Mouse (Mus musculus): ENCODE results near the gene Rassf7. TPM values are rescaled to one million over a fixed set of nuclear protein-coding genes. Genes with fewer than 3 reads are reported as not detected.

The Rassf7 gene
- total and polyA plus RNA-seq, 3 experiments, result 7.0 to 9.5 TPM; not detected in 1

DNA sequence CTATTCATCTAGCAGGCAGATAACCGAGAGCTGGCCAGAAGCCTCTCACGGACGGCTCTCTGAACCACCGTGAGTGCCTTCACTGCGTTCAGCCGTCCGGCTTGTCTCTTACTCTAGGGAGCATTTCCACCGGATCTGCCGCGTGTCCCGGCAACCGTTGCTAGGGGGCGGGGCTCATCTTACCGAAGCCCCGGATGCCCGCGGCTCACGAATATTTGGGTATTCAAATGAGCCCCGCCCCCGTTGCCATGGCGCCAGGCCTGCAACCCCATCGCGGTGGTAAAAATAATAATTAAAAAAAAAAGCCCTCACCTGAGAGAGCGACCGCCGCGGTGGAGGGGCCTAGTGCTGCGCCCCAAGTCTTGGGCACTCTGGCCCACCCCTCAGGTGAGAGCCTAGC lies 20.8 kb upstream of the Rassf7 start:
- H3K4me3 ChIP-seq (ENCODE audit: control insufficient read depth in 1 of 2, insufficient read depth in 1 of 2, low read depth in 2 of 2, low read length in 2 of 2), result peak overlapping the region; percentile 57 to 90
- H3K4me1 ChIP-seq (ENCODE audit: control insufficient read depth in 1 of 2, insufficient read depth in 2 of 2, low read length in 2 of 2), result peaks cover 6 to 29% of the 10 kb centered on the region in 2 experiments; a peak in 3 of 4 replicates
- DNase-seq (ENCODE audit: low read depth, low spot score), result peak; percentile 95
- no peaks in the 10 kb centered on the region for H3K9me3 ChIP-seq (replicated peaks; ENCODE audit: insufficient read depth, low read length)
- TF ChIP-seq MXI1 (IDR thresholded peaks at IDR 0.05; ENCODE audit: low read depth, low read length) (peak; percentile 86), ZNF384 (IDR thresholded peaks at IDR 0.05; ENCODE audit: low read depth, low read length) (peak; percentile 72), SIN3A (IDR thresholded peaks at IDR 0.05; ENCODE audit: low read length) (peak; percentile 85), RAD21 (IDR thresholded peaks at IDR 0.05; ENCODE audit: low read depth, low read length) (no peak), ZKSCAN1 (IDR thresholded peaks at IDR 0.05; ENCODE audit: low read depth, low read length) (no peak), CHD2 (IDR thresholded peaks at IDR 0.05; ENCODE audit: low read length) (no peak), ELF1 (IDR thresholded peaks at IDR 0.05; ENCODE audit: low read depth, low read length) (peak; percentile 77), NELFE (IDR thresholded peaks at IDR 0.05; ENCODE audit: low read depth, low read length) (peak; percentile 55), ZC3H11A (IDR thresholded peaks at IDR 0.05; ENCODE audit: low read depth, low read length) (no peak), ETS1 (IDR thresholded peaks at IDR 0.05; ENCODE audit: low read depth, low read length) (no peak), HCFC1 (IDR thresholded peaks at IDR 0.05; ENCODE audit: low read depth, low read length) (peak; percentile 58; the same call in 1 of the 2 replicates), MAZ (IDR thresholded peaks at IDR 0.05; ENCODE audit: low read depth, low read length) (no peak), E2F4 (IDR thresholded peaks at IDR 0.05; ENCODE audit: borderline replicate concordance, low read depth, low read length) (no peak), MAFK (IDR thresholded peaks at IDR 0.05; ENCODE audit: borderline replicate concordance, low read depth, low read length) (no peak), CTCF (IDR thresholded peaks at IDR 0.05 in 2 of 3, conservative IDR thresholded peaks at IDR 0.05 in 1 of 3; ENCODE audit: control insufficient read depth in 1 of 3, insufficient read depth in 1 of 3, low read depth in 2 of 3, low read length in 3 of 3, poor library complexity in 1 of 3, severe bottlenecking in 1 of 3) (no peak), POLR2A (IDR thresholded peaks at IDR 0.05; ENCODE audit: control insufficient read depth in 1 of 2, insufficient read depth in 1 of 2, low read depth in 1 of 2, low read length in 2 of 2, poor library complexity in 1 of 2) (no peak; a peak in 1 of 4 replicates)
- H3K79me2 ChIP-seq (ENCODE audit: control insufficient read depth, insufficient read depth, low read length, poor library complexity), result peaks cover 12% of the 10 kb centered on the region
- H3K27ac ChIP-seq (ENCODE audit: control insufficient read depth, low read depth, low read length), result peak overlapping the region; percentile 76
- H3K9ac ChIP-seq (ENCODE audit: control insufficient read depth, low read depth, low read length, poor library complexity, severe bottlenecking), result peak overlapping the region; percentile 82
- peaks cover 2 to 18% of the 10 kb centered on the region in 2 experiments; a peak in 3 of 4 replicates for H3K36me3 ChIP-seq (ENCODE audit: control insufficient read depth in 1 of 2, insufficient read depth in 2 of 2, low read length in 2 of 2)
- no peaks in the 10 kb centered on the region for H3K27me3 ChIP-seq (ENCODE audit: control insufficient read depth in 1 of 2, insufficient read depth in 2 of 2, low read length in 2 of 2)

- Histone ChIP-seq H3K9ac (ENCODE audit: control insufficient read depth, low read depth, low read length, poor library complexity, severe bottlenecking) (no peak overlapping the region), H3K27me3 (ENCODE audit: control insufficient read depth in 1 of 2, insufficient read depth in 2 of 2, low read length in 2 of 2) (no peaks in the 10 kb centered on the region), H3K4me3 (ENCODE audit: control insufficient read depth in 1 of 2, insufficient read depth in 1 of 2, low read depth in 2 of 2, low read length in 2 of 2) (no peak overlapping the region), H3K4me1 (ENCODE audit: control insufficient read depth in 1 of 2, insufficient read depth in 2 of 2, low read length in 2 of 2) (peaks cover 6 to 29% of the 10 kb centered on the region in 2 experiments; a peak in 3 of 4 replicates), H3K36me3 (ENCODE audit: control insufficient read depth in 1 of 2, insufficient read depth in 2 of 2, low read length in 2 of 2) (peaks cover 0 to 18% of the 10 kb centered on the region in 2 experiments; a peak in 3 of 4 replicates), H3K79me2 (ENCODE audit: control insufficient read depth, insufficient read depth, low read length, poor library complexity) (peaks cover 12% of the 10 kb centered on the region), H3K9me3 (replicated peaks; ENCODE audit: insufficient read depth, low read length) (no peaks in the 10 kb centered on the region), H3K27ac (ENCODE audit: control insufficient read depth, low read depth, low read length) (no peak overlapping the region)
- no peak for TF ChIP-seq UBTF (IDR thresholded peaks at IDR 0.05; ENCODE audit: borderline replicate concordance, insufficient read depth, low read depth, low read length)
- TF ChIP-seq NELFE (IDR thresholded peaks at IDR 0.05; ENCODE audit: low read depth, low read length), result no peak
- TF ChIP-seq MAX (IDR thresholded peaks at IDR 0.05; ENCODE audit: low read length), result no peak
- TF ChIP-seq CTCF (IDR thresholded peaks at IDR 0.05 in 2 of 3, conservative IDR thresholded peaks at IDR 0.05 in 1 of 3; ENCODE audit: control insufficient read depth in 1 of 3, insufficient read depth in 1 of 3, low read depth in 2 of 3, low read length in 3 of 3, poor library complexity in 1 of 3, severe bottlenecking in 1 of 3), result no peak
- TF ChIP-seq ELF1 (IDR thresholded peaks at IDR 0.05; ENCODE audit: low read depth, low read length), result no peak
- no peak for TF ChIP-seq SIN3A (IDR thresholded peaks at IDR 0.05; ENCODE audit: low read length)
- TF ChIP-seq TBP (IDR thresholded peaks at IDR 0.05; ENCODE audit: low read depth, low read length), result no peak
- no peak for TF ChIP-seq MYC (IDR thresholded peaks at IDR 0.05; ENCODE audit: low read depth, low read length)
- TF ChIP-seq CHD2 (IDR thresholded peaks at IDR 0.05; ENCODE audit: low read length), result no peak
- TF ChIP-seq ETS1 (IDR thresholded peaks at IDR 0.05; ENCODE audit: low read depth, low read length), result no peak
- no peak for TF ChIP-seq SMC3 (IDR thresholded peaks at IDR 0.05; ENCODE audit: low read depth, low read length)
- TF ChIP-seq CHD1 (IDR thresholded peaks at IDR 0.05; ENCODE audit: low read depth, low read length), result no peak
- no peak for TF ChIP-seq MYB (IDR thresholded peaks at IDR 0.05; ENCODE audit: low read depth, low read length)
- TF ChIP-seq JUND (IDR thresholded peaks at IDR 0.05; ENCODE audit: low read depth, low read length), result no peak
- TF ChIP-seq KAT2A (conservative IDR thresholded peaks at IDR 0.05; ENCODE audit: low read depth, low read length), result no peak
- no peak for TF ChIP-seq GATA1 (IDR thresholded peaks at IDR 0.05; ENCODE audit: low read depth, low read length)
- no peak for TF ChIP-seq GABPA (IDR thresholded peaks at IDR 0.05; ENCODE audit: low read depth, low read length)
- no peak for TF ChIP-seq ZMIZ1 (IDR thresholded peaks at IDR 0.05; ENCODE audit: low read depth, low read length)
- no peak for DNase-seq (ENCODE audit: low read depth, low spot score)
Observed at GRCm38 (mm10) chr7:141195754-141196153, 19.9 kb upstream of the Rassf7 start.
